Mouse (Mus musculus) brain, embryonic 18.5 days (tissue): Measurements from ENCODE around the gene Cdc42se1.
A peak's percentile ranks its signal among the peaks of the same experiment; 100 is the strongest.
"Not testable (repeated sequence)": the region's sequence is repeated elsewhere in the genome, so short reads cannot be mapped to it uniquely, and the experiment has no call there.

ENCODE experiments used
- DNase-seq: peaks from one replicate; pipeline ENCODE4 v3.0.0-alpha.2; 2012; ENCODE audit warnings: low read depth, low spot score

Gene Cdc42se1

DNA sequence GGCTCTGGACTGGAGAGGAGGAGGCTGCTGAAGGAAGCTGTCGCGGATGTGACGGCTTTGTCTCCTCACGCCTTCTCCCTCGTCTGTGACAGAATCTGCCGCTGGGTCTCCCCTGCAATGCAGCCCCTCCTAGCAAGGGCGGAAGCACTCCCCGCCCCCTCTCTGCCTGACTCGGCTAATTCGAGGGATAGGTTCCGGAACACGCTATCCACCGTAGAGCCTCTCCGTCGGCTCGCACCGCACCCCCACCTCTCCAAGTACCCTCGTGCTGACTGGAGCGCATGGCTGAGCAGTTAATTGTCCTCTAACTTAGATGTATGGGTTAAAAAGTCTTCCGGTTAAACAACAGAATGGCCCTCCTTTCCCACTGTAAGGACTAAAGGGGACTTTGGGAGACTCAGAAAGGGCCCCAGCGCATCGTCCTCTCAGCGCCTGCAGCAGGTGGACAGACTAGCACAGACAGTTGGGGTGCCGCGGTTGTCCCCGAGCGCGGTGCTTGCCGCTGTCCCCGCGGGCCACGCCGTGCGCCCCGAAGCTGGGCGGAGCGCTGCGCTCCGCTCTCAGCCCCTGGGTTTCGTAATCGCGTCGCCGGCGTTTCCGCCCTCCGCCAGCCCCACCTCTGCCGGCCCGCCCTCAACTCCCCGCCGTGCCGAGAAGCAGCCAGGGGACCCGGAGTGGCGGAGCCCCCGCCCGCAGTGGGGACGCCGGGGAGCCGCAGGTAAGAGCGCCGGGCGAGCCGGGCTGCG is at the start of gene Cdc42se1:
Gene Cdc42se1, plus strand, starts transcription at position 585 of the 746 bp plus-strand sequence.
- DNase-seq = peak; percentile 91

DNA sequence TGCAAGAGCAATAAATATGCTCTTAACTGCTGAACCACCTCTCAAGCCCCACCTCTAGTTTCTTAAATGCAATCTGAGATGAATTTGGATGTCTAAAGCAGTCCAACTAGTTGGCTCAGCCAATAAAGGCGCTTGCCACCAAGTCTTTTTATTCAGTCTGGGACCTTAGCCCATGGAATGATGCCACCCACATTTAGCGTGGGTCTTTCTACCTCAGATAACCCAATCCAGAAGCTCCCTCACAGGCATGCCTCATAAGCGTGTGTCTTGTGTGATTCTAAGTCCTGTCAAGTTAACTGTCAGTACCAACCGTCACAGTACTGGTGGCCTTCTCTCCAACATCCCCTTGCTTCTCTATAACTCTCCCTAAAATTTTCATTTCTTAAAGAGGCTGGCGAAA is 49.6 kb upstream of the Cdc42se1 start:
- no peak for DNase-seq

DNA sequence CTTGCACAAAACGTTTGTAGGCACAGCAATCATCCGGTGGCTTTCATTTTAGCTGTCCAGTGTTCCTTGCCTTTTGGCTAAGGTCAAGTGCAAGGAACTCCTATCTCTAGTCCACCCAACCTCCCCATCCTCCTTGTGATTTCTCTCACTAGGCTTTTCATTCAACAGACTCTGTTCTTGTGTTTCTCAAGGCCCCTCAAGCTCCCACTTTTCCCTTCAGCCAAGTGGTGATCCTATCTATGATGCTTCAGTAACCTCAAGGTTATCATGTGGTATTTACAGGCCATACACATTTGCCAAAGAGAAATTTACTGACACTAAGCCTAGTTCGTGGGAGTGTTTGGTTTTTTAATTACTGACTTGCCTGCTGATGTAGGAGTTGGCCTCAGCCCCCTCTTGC is 48.6 kb upstream of the Cdc42se1 start:
- no peak for DNase-seq

DNA sequence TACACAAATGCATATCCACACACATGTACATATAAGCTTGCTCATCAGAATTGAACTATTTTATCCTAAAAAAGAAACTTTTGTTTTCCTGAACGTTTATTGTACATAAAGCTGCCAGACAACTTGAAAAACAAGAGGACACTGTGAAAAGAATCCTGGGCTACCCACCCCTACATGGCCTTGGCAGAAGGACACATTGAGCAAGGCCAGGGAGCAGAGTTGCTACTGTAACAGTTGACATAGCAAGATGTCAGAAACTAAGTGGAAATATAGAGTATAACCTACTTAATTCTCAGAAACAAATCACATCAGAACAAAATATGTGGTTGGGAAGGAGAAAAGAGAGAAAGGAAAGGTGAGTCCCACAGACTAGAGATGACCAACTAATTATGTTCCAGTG is 46.7 kb upstream of the Cdc42se1 start:
- no peak for DNase-seq

DNA sequence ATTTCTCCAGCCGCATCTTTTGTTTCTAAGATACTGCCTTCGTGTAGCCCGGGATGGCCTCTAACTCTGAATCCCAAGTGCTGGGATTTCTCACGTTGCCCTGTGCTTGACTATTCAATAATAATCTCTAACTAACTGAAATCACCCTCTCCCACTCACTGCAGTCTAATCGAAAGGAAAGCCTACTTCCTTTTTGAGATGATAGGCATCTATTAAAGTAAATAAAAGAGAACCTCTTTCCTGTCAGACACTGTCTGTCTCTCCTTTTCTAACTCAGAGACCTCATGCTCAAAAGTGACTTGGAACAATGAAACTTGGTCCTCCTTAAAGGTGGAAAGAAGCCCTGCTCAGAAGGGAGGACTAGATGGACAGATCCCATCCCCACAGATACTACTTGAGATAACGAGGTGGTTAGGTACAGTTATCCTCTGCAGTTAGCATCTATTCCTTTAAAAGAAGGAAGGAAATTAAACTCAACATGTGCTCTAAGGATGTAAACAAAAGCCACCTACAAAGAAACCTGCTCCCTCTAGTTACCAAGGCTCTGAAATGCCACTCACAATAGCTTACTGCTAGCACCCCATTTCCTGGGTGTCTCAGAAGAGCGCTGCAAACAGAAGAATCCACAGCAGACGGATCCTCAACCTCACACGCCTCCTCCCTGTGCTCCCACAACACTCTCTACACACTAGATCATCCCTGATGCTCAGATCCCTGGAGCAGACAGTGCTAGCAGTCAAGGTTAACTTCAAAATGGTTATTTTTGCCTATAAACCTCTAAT is 43.5 kb upstream of the Cdc42se1 start:
- no peak for DNase-seq

DNA sequence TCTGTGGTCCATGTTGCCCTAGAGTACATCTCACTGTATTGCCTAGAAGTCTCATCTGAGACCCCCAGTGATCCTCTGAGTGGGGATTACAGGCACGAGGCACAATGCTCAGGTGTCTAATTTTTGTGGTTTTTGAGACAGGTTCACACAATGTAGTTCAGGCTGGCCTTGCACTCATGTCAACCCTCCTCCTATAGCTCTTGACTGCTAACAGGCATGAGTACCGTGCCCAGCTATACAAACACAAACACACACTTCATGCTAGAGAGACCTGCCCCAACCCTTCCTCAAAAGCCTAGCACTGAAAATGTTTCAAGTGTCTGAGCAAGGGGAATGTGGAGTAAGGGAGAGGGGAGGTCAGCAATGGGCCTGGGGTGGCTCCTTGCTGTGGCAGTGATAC is 42.4 kb upstream of the Cdc42se1 start:
- no peak for DNase-seq

DNA sequence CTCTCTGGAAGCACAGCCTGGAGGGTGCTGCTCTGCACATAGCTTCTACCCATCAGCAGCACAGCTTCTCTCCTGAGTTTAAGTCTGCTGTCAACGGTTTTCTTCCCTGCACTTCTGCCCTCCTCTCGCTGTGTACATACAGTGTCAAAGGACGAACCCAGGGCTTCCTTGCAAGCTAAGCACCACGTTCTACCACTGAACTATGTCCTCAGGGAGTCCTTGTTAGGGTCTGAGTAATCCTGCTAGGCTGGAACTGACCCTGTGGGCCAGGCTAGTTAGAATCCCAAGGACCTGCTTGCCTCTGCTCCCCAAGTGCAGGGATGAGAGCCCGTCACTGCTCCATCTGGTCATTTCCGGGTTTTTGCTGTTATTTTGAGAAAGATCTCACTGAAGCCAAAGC is 41.6 kb upstream of the Cdc42se1 start:
- no peak for DNase-seq

DNA sequence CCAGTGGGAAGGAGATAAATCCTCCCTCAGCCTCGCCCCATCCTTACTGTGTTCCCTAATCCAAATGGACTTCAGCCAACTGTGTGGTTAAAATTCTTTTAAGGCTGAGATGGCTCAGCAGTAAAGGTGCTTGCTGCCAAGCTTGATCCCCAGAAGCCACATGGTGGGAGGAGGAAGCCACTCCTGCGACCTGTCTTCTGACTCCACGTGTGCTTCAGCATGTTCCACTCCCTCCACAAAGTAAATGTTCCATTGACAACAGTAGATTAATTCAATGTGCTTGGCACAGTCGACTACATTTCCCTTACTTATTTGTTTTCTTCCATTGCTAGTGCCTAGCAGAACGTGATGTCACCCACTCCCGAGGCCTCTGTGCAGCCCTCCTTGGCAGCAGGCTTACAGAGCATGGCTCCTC is 33.8 kb upstream of the Cdc42se1 start:
- DNase-seq = no peak

DNA sequence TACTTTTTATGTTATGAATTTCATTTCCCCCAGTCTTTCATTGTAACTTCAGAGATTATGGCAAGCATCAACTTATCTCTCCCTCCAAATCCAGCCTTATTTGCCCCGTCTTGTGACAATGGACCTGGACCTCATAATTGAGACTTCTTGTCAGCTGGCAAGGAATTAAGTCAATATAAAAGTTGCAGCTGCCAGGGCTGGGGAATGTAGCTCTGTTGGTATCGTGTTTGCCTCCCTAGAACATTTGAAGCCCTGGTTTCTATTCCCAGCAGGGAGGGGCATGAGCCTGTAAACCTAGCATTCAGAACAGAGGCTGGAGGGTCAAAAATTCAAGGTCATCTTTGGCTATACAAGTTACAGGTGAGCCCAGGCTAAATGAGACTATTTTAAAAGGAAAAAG is 32.8 kb upstream of the Cdc42se1 start:
- DNase-seq = no peak

DNA sequence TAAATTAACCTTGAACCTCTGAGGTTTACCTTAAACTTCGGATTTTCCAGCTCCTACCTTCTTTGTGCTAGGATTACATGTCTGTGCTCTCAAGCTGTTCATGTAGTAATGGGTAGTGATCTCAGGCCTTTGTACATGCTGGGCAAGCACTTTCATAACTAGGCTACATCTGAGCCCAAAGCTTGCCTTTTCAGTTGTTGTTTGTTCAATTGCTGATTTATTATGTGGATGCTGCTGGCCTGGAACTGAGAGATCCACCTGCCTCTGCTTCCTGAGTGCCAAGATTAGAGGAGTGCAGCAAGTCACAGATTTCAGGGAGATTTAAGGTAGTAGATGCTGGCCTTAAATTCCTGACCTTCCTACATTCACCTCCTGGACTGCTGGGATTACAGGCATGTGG is 29.4 kb upstream of the Cdc42se1 start:
- no peak for DNase-seq

DNA sequence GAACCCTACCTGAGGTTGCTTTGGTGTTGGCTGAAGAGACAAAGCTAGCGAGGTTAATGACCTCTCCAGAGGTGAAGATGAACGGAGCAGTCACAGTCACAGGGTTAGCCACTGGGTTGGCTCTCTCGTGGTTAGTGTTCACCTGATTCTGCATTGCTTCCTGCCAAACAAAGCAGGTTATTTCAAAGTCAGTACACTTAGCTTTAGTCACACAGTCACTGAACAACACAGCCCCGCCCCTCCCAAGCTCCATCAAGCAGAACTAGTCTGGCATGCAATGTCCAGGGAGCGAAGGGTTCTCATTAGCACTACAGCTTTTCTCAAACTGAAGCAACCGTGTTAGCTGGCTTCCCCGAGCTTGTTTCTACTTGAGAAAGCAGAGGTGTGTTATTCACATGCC is 28.4 kb upstream of the Cdc42se1 start:
- DNase-seq = no peak

DNA sequence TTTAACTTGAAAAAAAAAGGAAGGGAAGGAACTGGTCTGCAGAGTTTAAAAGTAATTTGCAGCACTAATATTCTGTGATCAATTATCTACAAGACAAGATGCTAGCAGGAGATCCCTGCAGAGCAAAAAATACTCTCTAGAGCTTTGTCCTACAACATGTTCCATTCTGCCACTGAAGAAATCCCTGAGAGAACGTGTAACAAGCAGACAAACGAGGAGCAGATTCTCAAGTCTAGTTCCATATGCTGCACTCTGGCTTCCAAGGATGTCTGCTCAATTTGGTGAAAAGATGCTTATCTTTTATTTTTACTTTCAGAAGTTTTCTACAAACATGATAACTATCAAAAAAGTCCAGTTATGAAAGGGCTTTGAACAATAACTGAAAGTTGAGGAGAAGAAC is 28.0 kb upstream of the Cdc42se1 start:
- no peak for DNase-seq

DNA sequence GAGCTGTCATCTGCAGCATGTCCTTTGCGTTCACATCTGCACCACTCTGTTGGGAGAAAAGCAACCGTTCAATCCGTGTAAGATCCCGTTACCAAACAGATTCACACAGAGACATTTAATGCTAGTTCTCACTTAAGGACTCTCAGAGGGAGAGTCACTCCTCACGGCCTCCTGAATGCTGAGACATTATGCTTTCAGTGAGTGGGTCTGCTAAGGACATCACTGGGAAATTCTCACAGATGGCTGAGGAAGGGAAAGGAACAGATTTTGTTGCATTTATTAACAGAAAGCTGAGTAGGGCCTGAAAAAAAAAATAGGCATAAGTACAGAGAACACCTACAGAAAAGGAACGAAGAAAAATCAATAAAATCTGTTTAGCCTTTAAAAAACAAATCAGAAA is 24.7 kb upstream of the Cdc42se1 start:
- DNase-seq = no peak

DNA sequence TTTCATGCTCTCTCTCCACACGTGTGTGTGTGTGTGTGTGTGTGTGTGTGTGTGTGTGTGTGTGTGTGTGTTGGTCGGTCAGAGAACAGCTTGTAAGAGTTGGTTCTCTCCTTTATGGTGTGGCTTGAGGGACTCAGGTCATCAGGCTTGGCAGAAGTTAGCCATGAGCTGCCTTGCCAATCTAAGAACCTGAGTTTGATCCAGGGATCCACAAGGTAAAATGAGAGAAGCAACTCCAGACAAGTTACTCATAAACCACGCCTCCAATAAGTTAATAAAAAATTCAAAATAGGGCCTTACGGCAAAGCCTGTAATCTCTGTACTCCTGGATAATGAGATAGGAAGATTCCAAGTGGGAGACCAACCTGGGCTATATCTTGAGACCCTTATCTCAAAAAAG is 20.2 kb upstream of the Cdc42se1 start:
- no peak for DNase-seq

DNA sequence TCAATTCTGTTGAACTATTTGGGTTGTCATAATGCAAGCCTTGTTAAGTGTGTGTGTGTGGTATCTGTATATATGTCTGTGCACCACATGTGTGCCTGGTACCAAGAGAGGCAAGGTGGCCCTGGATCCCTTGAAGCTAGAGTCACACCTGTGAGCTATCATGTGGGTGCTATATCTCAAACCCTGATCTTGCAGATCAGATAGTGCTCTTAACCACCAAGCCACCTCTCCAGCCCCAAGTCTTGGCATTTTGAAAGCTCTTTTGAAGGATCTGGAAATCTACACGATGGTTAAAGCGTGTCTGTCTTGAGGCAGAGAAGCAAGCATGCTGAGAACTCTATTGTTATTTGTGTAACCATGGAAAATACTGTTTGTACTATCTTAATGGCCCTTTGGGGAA is 17.9 kb upstream of the Cdc42se1 start:
- no peak for DNase-seq

DNA sequence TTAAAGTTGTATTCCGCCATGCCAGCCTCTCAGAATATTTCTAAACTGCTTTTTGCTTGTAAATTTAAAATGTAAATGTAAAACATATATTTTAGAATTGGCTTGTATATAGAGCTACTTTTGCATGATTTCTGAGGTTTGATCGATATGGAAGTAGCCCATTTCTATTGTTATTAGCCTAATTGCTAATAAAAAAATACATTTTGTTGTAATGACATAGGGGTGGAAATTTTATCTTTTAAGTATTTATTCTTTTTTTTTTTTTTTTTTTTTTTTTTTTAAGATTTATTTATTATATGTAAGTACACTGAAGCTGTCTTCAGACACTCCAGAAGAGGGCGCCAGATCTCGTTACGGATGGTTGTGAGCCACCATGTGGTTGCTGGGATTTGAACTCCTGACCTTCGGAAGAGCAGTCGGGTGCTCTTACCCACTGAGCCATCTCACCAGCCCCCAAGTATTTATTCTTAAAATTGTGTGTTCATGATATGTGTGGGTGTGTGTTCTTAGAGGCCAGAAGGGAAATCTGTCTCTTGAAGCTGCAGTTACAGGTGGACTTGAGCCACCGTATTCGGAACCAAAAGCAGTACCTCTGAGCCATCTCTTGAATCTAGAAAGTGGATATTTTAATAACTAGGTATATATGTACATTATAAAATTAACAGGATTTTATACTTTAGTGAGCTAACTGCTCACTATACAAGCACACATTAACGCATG is 15.5 kb upstream of the Cdc42se1 start:
- DNase-seq = not testable (repeated sequence)

DNA sequence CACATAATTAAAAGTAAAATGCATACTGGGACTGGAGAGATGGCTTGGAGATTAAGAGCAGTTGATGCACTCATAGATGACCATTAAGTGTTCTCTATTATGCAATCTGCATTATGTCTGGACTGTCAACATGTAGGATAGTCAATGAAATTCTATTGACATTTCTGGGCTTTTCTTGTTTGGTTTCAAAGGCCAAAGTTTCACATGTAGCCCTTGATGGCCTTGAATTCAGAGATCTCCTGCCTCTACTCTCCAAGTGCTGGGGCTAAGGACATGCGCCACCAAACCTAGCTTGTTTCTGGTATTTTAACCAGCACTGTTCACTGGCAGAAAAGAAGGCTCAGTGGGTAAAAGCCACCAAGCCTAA is 14.9 kb upstream of the Cdc42se1 start:
- no peak for DNase-seq

DNA sequence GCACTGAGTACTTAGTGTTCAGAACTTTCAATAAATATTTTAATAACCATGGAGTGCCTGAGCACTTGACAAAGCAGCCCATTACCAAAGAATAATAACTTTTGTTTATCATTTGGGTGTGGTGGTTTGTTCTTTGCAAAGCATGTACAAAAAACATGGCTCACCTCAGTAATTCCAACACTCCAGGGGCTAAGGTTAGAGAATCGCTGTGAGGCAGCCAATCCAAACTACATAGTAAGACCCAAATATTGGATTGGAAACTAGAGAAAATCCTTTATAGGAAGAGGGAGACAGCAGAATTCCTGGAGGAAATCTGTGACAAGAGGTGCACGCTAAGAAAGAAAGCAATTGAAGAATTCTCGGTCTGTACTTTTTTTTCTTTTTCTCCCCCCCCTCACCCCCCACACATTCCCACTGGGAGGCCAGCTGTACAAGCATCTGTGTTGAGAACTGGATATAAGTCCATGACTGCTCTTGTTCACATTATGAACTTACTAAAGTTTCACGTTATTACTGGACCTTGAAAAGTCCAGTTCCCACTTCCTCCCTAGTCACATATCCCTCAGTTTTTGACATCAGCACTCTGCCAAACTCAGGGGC is 11.8 kb upstream of the Cdc42se1 start:
- no peak for DNase-seq

DNA sequence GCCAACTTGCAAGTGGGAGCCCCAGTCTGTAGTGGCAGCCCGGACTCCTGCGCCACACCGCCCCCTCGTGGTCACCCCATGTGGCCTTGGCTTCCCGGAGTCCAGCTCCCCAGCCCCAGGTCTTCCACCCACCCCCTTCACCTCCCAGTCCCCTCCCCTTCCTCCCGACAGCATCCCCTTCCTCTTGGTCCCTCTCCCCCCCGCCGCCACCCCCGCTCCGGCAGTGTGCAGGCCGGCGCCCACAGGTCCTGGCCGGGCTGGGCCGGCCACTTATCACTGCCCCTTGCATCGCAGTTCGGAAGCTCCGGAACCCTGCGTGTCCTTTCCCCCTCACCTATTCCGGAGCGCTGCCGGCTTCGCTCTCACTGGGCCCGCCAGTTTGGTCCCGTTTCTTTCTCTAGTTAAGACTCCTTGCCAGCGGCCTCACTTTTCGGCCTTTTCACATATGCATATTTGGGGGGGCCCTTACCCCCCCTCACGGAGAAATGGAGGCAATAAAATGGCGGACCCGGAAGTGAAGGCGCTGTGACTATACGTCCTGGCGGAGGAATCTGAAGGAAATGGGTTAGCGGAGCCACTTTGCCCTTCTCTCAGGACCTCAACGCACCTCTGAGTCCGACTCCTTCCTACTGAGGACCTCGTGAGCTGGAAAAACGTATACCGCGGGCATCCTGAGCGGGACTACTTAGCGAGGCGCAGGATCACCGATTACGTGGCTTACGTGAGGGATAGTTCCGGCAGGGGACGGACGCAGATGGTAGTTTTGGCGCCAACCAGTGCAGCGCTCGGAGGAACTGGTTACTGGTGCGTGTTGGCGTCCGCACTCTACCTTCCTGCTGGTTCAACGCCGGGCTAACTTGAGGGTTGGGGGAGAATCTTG is 11.0 kb upstream of the Cdc42se1 start, which contains the start of gene Gabpb2:
Gene Gabpb2, minus strand, starts transcription at position 662 of the 880 bp plus-strand sequence.
- peak; percentile 79 for DNase-seq

DNA sequence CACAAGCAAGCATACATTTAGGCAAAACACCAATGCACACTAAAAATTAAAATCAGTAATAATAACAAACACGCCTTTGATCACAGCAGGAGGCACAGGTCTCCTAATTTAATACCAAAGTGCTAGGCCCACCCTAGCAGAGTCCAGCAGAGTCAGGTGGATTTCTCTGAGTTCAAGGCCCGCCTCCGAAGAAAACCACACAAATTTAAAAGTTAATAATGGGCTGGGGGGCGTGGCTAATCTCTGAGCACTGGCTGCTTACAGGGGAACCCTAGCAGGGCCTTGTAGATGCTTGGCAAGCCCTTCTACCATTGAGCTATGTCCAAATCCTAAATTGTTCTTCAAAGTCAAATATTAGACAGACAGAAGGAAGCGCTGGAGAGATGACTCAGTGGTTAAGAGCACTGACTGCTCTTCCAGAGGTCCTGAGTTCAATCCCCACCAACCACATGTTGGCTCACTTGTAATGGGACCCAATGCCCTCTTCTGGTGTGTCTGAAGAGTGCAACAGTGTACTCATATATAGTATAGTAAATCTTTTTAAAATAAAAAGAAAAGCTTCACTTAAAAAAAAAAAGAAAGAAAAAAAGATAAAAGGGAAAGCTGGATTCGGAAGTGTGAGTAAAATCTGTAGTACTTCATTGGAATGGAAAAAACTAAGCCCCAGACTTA is 9.9 kb upstream of the Cdc42se1 start:
- DNase-seq = no peak

DNA sequence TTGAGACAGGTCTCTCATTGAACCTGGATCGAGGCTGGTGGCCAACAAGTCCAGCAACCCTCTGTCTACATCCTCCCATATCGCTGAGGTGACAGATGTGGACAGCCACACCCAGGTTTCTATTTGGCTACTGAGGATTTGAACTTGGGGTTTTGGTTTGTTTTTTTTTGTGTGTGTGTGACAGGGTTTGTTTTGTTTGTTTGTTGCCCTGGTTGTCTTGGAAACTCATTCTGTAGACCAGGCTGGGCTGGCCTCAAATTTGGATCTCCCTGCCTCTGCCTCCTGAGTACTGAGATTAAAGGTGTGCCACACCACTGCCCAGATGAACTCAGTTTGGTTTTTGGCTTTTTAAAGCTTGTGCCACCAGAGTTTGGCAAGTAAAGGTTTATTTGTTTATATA is 5.5 kb upstream of the Cdc42se1 start:
- no peak for DNase-seq
